Mouse (Mus musculus) megakaryocyte-erythroid progenitor cell, adult 5-6 weeks (primary cell): ENCODE results near the gene Stpg1. TPM values are rescaled to one million over a fixed set of nuclear protein-coding genes. Genes with fewer than 3 reads are reported as not detected.

Source experiments
- ATAC-seq: replicated peaks from 2 replicates; pipeline ENCODE4 v1.8.0; 2016; ENCODE audit warnings: mild to moderate bottlenecking, inconsistent platforms; ENCODE audit not compliant: severe bottlenecking, poor library complexity, low FRiP score, low TSS enrichment
- total RNA-seq, 2 experiments: library from RNA; stranded (forward) in 1 of 2; stranded (reverse) in 1 of 2; fragments of 200-1000, 215-1000 nt in 1 of 2; fragments of >200 nt in 1 of 2; fragmentation: Nextera tagmentation in 1 of 2; gene quantifications; 2 replicates each; pipeline ENCODE4 v1.2.3; 2014 to 2017

Stpg1 gene
- total RNA-seq, 2 experiments from 2014 or later, result not detected

DNA sequence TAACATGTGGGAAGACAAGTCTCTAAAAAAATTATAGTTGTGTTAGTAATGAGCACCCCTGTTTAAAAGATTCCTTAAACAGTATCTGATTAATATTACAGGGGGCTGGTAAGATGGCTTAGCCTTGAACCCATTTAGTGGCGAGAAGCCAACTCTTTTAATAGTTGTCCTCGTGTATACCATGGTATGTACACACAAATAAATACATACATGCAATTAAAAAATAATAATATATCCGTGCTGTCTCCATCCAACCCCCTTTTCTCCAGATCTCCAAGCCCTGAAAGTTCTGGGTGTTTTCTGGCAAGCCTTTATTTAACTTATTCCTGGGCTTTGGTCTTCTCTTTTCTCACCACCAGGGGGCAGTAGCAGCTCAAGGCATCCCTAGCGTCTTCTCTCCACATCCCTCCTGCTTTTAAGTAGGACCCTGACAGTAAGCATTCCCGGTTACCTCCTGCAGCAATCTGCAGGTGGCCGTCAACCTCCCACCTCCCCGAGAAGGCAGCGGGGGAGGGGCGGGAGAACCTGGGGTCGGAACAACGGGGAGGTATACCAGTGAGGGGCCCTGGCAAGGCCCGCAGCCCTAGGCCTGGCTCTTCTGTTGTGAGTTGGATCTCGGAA lies 13.9 kb downstream of the Stpg1 start:
- ATAC-seq, result peak; percentile 32; the same call in 1 of the 2 replicates

DNA sequence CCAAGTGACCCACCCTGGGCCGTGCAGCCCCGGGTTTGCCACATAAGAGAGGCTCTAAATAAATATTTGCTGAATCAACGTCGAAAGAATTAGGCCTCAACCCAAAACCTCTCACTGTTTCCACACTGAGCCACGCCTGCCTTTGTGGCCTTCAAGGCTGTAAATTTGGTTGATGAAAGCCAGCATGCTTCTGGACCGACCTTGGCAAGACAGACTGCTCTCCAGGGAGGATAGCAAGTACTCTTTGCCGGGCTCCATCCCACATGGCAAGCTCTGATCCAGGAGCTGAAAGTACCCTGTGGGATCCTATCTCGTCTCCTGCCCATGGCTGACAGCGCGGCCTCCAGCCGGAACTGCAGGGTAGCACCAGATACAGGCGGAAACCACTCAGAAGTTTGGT lies 14.9 kb downstream of the Stpg1 start:
- no peak for ATAC-seq

DNA sequence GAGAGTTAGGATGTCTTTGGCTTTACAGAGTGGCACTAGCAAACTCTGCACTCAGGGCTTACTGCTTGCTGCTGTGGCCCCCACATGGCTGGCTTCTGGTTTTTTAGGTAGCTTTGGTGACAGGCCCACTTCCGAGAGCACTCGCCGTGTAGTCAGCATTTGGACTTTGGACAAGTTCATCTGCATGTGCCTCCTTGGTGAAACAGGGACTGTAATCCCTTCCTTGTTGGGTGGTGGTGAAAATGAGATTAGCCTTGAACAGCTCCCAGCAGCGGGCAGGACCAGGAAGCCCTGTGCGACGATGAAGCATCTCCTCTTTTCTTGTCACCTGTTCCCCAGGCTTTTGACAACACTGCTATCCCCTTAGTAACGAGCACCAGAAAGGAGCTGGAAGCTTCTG lies 19.3 kb downstream of the Stpg1 start:
- ATAC-seq, result no peak

DNA sequence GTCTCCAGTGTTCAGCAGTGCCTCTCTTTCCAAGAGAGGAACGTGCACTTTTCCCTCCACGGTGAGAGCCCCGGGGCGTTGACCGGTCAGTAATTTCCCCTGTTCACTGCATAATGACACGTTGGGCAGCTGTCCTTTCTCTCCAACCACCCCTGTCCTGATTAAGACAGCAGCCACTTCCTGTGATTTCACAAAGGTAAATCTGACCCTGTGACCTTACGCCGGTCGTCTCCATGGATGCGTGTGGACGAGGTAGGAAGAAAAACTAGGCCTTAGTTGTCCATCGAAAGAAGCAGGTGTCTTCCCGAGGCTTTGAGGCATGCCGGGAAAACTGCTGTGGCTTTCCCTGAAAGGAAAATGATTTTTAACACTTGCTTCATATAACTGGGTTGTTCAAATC lies 20.3 kb downstream of the Stpg1 start:
- ATAC-seq, result no peak

DNA sequence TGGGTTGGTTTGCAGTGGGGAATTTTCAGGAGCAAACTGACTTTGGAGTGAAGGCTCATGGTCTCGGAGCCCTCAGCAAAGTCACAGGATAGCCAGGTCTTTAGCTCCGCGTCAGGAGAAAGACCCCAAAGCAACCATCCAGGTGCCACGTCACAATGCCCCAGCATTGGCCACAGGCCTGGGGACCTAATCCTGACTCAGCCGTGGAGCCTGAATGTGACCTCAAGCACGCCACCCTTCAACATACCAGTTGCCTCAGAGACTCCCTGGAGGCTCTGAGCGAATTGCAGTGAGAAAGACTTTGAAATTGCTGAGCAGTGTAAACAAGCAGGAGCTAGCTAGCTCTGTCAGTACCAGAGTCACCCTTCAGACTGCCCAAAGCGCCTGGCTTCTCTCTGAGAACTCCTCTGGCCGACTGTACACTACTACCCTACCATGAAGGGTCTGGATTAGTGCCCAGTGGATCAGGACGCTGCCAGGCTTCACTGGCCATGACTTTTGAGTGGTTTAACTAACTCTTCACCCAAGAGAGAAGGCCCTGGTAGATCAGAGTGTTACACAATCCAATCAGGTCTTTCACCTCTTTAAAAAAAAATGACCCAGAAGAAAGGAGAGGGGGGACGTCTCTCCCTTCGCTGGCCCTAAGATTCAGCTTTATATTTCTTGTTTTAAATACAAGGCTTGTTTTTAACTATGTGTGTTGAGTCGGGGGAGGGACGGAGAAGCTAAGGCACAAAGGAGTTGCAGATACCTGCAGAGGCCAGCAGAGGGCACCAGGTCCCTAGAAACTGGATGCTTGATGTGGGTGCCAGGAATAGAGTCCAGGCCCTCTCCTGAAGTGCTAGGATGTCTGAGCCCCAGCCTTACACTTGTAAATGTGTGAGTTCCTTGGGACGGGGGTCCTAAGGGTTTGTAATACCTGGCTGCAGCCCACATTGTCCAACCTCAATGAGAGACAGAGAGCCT lies 22.0 kb downstream of the Stpg1 start:
- peak; percentile 49; the same call in 1 of the 2 replicates for ATAC-seq

DNA sequence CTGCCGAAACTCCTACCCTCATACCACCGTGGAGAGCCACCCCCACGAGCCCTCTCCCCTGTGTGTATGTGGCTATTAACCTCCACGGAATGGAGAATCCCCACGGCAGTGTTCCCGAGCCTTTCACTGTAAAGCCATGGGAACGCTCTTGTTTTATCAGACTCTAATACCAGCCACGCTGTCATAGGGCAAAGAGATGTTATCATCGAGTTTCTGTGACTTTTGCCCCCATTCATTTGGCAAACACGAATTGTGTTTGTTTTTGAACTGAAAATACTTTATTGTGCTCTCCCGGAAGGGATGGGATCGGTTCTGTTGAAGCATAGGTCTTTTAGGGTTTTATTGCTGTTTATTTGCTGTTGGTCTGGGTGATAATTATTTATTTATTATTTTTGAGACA lies 23.5 kb downstream of the Stpg1 start:
- no peak for ATAC-seq

DNA sequence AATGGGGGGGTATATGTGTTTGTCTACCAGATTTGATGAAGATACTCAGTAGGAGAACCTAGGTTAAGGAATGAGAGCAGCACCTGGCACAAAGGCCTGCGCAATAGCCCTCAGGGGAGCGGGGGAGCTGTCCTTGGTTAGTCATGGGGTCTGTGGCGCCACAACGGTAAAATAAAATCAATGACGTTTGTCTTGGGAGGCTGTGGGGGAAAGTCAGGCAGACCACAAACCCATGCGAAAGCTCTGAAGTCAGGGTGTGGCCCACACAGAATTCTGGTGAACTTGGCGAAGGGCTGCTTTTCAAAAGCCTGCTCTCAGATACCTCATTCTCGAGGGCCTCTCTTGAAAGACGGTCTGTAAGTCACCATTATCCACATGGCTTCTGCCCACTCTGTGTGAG lies 25.8 kb downstream of the Stpg1 start:
- no peak for ATAC-seq

DNA sequence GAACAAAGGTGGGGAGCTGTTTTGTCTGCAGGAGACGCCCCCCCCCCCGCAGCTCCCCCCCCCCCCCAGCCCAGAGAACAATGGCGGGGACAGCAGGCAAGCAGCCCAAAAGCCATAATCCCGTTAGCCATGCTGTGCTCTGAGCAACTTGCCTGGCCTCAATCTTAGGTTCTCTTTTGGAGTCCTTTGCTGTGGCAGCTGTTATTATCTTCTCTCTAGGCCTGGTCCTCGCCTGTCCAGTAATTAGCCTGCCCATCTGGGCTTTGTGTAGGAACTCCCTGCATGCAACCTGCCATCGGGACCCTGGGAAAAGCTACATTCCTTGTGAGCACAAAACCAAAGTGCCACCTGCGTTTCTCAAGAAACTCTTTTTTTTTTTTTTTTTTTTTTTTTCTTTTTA lies 29.3 kb downstream of the Stpg1 start:
- ATAC-seq, result no peak

DNA sequence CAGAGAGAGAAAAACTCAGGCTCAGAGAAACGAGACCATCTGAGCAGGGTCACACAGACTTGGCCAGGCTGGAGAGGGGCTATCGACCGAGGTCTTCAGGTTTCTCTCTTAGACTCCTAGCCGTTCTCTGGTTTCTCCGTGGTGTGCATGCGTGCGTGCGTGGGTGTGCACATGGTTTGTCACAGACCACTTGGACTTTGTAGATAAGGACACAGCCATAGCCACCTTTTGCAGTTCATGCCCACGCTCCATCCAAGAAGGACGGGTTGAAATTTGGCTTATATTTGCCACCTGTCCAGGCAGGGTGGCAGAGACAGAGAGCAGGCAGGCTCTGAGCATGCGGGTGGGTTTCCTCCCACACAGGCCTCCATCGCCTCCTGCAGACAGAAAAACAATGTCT lies 30.5 kb downstream of the Stpg1 start:
- ATAC-seq, result no peak

DNA sequence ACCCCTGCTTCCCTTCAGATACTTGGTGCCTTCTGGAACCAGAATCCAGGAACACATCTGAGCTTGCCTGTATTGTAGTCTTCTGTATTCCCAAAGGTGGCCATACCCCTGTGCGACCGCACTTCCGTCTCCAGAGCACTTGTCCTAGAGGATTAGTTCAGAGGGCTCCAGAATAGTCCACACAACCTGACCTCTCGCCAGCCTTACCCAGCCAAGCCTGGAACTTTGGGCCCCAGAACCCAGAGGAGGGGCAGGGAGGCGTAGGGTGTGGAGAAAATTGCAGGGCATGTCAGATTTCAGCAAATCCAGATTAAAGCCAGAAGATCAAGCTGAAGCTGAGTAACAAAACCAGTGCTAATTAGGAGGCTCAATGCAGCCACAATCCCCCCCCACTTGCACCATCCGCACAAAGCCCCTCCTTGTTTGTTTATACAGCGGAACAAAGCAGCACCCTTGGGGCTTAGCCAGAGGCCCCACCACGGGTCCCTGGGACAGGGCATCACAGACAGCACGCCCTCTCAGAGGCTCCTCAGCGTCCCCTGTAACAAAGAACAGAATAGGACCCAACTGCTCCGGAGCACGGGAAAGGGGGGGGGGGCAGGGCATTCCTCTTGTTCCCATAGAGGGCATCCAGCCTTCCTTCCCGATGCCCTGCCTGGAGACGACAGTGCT lies 31.6 kb downstream of the Stpg1 start:
- no peak for ATAC-seq

DNA sequence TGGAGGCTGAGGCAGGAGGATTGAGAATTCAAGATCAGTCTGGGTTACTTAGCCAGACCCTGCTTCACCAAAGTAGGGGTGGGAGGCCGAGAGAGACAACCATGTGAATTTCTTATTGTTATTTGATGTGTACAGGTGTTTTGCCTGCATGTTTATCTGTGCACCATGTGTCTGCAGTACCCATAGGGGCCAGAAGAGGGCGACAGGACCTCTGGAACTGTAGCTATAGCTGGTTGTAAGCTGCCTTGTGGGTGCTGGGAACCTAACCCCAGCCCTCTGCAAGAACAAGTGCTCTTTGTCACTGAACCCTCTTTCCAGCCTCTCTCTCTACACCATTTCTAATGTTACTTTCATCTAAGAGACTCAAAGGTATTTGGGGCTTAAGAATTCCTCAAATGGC lies 35.7 kb downstream of the Stpg1 start:
- no peak for ATAC-seq

DNA sequence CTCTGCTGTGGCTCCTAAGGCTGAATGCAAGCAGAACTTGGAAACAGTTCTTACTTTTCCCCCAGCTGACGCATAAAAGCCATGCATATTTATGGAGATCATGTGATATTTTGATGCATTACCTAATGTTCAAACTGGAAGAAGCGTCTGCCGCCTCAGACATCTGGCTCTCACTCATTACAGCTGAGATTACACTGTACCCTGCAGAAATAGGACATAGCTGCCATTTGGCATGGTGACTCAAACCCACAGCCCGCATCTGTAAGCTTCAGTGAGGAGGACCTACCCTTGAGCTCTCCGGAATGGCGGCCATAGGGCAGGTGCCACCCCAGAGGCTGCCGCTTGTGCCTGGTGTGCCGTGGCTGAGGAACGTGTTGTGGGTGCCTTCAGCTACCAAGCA lies 36.6 kb downstream of the Stpg1 start:
- no peak for ATAC-seq

DNA sequence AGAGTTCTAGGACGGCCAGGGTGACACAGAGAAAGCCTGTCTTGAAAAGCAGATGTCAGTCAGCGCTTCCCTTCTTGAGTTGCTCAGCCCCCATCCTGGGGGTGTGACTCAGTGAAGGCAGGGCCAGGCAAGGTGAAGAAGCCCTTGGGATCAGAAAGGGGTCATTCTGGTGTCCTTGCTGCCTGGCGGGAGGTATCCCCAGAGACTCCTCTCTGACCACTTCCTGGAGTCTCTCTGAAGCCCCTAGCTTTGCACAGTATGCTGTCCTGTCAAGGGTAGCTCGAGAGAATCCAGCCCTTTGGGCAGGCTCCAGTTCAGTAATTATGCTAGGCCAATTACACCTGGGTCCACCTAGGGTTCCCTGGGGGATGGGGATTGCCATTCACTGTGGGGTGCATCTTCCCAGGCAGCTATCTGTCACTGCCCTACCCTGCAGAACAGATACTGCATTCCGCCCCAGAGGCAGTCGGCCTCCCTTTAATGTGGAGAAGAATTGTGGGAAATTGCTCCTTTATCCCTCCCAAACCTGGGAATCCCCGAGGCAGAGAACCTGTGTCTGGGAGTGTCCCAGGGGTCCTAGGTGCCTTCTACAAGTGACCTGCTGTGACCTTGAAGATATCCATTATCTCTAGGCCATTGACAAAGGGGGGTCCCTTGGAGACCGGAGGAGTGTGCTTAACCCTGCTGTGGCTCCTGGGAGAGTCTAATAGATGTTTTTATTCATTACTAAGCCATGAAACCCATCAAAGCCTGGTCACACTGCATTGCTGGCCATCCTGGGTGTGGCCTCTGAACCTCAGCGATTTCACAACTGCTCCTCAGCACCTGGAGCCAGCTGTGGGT lies 37.4 kb downstream of the Stpg1 start:
- ATAC-seq, result no peak

DNA sequence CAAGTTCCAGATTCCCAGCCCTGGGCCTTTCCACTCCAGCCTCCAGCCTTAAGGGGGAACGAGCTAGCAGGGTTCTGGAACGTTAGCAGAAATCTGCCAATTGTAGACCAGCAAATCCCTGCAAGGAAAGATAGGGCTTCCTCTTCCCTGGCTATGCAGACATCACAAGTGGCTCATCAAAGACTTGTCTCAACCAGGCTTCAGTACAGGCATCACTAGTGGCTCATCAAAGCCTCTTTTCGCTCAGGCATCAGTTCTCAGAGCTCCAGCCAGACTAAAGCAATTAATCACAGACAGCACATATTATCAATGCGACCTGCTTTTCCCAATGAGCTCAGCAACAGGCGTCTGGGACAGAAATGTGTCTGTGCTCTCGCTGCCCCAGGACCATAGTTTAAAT lies 38.4 kb downstream of the Stpg1 start:
- ATAC-seq, result no peak

DNA sequence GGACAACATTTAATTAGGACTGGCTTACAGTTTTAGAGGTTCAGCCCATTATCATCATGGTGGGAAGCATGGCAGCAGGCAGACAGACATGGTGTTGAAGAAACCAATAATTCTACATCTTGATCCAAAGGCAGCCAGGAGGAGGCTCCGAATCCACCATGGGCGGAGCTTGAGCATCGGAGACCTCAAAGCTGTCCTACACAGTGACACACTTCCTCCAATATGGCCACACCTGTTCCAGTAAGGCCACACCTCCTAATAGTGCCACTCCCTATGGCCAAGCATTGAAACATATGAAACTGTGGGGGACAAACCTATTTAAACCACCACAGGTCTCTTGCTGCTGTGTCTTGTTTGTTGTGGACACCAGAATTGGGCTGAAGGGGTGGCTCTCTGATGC lies 40.4 kb downstream of the Stpg1 start:
- ATAC-seq, result no peak

DNA sequence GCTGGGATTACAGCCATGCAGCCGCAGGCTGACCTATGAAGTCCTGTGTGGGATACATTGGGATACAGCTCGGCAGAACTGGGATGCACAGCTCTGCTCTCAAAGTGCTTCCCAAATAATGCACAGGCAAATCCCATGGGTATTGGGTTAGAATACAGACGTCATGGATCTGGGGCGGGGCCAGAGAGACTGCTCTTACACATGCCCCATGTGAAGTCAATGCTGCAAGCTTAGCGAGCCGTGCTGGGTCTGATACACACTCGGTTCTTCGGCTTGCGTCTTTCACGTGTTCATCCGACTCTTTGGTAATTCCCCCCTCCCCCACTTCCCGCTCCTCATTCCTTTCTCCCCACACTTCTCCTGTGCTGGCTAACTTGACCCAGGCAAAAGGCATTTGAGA lies 44.5 kb downstream of the Stpg1 start:
- no peak for ATAC-seq

DNA sequence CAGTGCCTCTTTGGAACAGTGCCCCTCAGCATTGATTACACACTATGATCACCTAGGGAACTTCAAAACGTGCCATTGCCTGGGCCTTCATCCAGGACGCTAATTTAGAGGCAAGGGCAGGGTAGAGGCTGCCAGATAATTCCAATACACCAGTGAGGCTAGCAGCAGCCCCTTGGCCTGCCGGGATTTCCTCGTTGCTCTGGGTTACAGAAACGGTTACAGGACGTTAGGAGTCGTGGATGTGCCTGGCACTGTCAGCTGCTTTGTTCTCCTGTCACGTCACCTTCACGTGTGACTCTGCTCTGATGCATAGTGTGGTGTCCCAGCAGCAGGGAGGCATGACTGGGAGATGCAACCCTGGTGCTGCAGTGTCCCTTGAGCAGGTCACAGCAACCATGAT lies 45.5 kb downstream of the Stpg1 start:
- no peak for ATAC-seq

DNA sequence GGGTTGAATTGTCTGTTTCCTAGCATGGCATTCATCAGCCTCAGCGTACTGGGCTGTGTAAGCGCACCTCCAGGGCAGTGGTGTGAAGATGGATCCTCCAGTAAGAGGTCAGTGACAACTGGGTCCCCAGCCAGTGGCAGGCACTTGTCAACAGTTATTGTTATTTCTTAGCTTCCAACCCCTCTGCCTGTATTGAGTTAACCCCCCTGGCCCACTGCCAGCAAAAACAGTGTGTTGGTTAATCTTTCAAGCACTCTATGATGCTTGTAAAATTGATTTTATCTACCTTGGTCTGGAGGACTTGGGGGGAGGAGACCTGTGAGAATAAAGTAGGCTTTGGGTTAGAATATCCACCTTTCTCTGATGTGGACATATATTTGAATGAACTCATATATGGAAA lies 49.7 kb downstream of the Stpg1 start:
- no peak for ATAC-seq

DNA sequence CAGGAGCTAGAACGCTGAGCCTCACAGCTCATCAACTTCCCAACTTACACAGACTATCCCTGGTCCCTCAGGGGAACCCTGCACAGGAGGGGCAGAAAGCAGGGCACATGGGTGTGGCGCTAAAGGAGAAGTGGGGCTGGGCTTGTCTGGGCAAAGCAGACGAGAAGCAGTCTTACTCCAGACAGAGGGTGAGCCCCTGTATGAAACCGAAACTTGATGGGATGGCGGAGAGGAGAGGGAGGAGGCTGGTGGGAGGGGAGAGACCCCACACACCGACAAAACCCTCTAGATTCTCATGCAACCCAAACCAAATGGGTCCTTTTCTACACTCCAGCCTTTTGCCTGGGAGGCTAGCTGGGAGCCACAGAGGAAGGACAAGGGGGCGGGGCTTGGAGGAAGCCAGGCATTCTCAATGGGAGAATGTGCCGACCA lies 50.5 kb downstream of the Stpg1 start:
- peak; percentile 51; the same call in 1 of the 2 replicates for ATAC-seq

DNA sequence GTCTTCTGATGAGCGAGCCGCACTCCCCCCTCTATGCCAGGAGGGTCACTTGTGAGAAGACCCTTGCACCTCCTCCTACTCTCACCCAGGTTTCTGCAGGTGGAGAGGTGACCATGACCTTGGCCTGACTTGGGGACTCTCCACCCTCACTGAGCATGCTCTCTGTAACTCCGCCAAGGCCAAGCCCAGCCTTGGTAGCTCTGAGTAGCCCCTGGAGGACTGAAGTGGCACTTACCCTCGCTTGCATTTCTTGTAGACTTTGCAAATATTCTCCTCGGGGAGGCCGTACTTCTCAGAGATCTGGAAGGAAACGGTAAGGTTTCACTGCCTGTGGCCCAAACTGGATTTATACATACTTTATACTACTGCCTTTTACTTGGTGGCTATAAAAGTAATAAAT lies 51.4 kb downstream of the Stpg1 start:
- ATAC-seq, result no peak
